Comparison of ENCODE assay signal across 9 mouse cellular contexts in genomic region chr10:78457495-78458347, GRCm38 (mm10). TPM values are rescaled to one million over a fixed set of nuclear protein-coding genes. Genes with fewer than 3 reads are reported as not detected.
A peak's percentile ranks its signal among the peaks of the same experiment; 100 is the strongest.
DNase-seq lines count a peak whose midpoint lies in the region; ATAC-seq and TF ChIP-seq lines count a peak whose summit lies in the region.
"Had no signal": no experiment of that assay in that cellular context is flagged by ENCODE, and none has a peak within 500 bp of the region (broad histone marks: within the 10 kb centered on the region; RNA-seq: fewer than 3 reads in every experiment).

No protein-coding gene starts in this region.

- no peak overlapping the region for H3K9ac ChIP-seq in hindbrain, embryonic 16.5 days (ENCODE audit: low read depth, low read length)
- H3K9ac ChIP-seq in midbrain, embryonic 15.5 days = no peak overlapping the region

- peak; percentile 43 for DNase-seq in embryo, embryonic 11 days
- DNase-seq in embryo, embryonic 10.5 days (ENCODE audit: low spot score) = no peak
- peak; percentile 40 for DNase-seq in adrenal gland, postnatal 25 days
- DNase-seq in gastrocnemius, adult 2 months = peak; percentile 83
- DNase-seq in liver = peak; percentile 71
- DNase-seq in thymus, postnatal 14 days = peak; percentile 93

- WGBS in hindbrain, embryonic 16.5 days = 30% methylated on average over 10 of the region's 10 CpGs
- 25% methylated on average over 10 of the region's 10 CpGs for WGBS in midbrain, embryonic 15.5 days

- H3K4me3 ChIP-seq in gastrocnemius, adult 2 months = peak overlapping the region; percentile 32
- H3K4me3 ChIP-seq in hindbrain, embryonic 16.5 days (ENCODE audit: low read length) = no peak overlapping the region
- no peak overlapping the region for H3K4me3 ChIP-seq in midbrain, embryonic 15.5 days

- no peak overlapping the region for H3K4me2 ChIP-seq in hindbrain, embryonic 16.5 days (ENCODE audit: low read length)
- H3K4me2 ChIP-seq in midbrain, embryonic 15.5 days = no peak overlapping the region

- no peaks in the 10 kb centered on the region for H3K9me3 ChIP-seq in hindbrain, embryonic 16.5 days (ENCODE audit: control insufficient read depth, low read length)
- H3K9me3 ChIP-seq in midbrain, embryonic 15.5 days = no peaks in the 10 kb centered on the region

- peak overlapping the region; percentile 83 for H3K27ac ChIP-seq in gastrocnemius, adult 2 months
- peak overlapping the region; percentile 0; the same call in 1 of the 2 replicates for H3K27ac ChIP-seq in hindbrain, embryonic 16.5 days (ENCODE audit: low read depth, low read length)
- peak overlapping the region; percentile 75 for H3K27ac ChIP-seq in midbrain, embryonic 15.5 days

- no peak for TF ChIP-seq CTCF in gastrocnemius, adult 2 months (IDR thresholded peaks at IDR 0.05)

- H3K27me3 ChIP-seq in hindbrain, embryonic 16.5 days (replicated peaks; ENCODE audit: control insufficient read depth, insufficient read depth, low read length) = no peaks in the 10 kb centered on the region
- no peaks in the 10 kb centered on the region for H3K27me3 ChIP-seq in midbrain, embryonic 15.5 days (replicated peaks)

- H3K36me3 ChIP-seq in hindbrain, embryonic 16.5 days (ENCODE audit: control insufficient read depth, insufficient read depth, low read length) = no peaks in the 10 kb centered on the region
- H3K36me3 ChIP-seq in midbrain, embryonic 15.5 days (replicated peaks) = no peaks in the 10 kb centered on the region

- H3K4me1 ChIP-seq in hindbrain, embryonic 16.5 days (ENCODE audit: control insufficient read depth, insufficient read depth, low read depth, low read length) = peaks cover 20% of the 10 kb centered on the region
- H3K4me1 ChIP-seq in midbrain, embryonic 15.5 days = peaks cover 22% of the 10 kb centered on the region

- peak; percentile 41 for ATAC-seq in hindbrain, embryonic 16.5 days
- ATAC-seq in midbrain, embryonic 15.5 days (replicated peaks) = peak; percentile 41

- intact Hi-C loops in gastrocnemius, adult 2 months (cut with DNase I) = no loop called here

RNA-seq across cellular contexts. Expression of gene Pdxk, which starts 7.1 kb away (rescaled TPM):
- 23.2 and 24.1 TPM in 2 replicates for total RNA-seq in adrenal gland, postnatal 25 days (2021)
- 10 to 100 TPM in 1 of 2 experiments, 1 to 10 TPM in 1; 5.1 to 10.4 TPM for total RNA-seq in gastrocnemius, adult 2 months (2021)
- polyA plus RNA-seq in hindbrain, embryonic 16.5 days (2015; fragmentation: Nextera tagmentation; extraction: Ambion mirVana) = 52.5 and 59.5 TPM in 2 replicates
- polyA plus RNA-seq in midbrain, embryonic 15.5 days (2015; fragmentation: Nextera tagmentation; extraction: Ambion mirVana) = 48.9 and 52.3 TPM in 2 replicates

RNA-seq across cellular contexts. Expression of gene Cstb, which starts 32.3 kb away (rescaled TPM):
- 257 and 265 TPM in 2 replicates for total RNA-seq in adrenal gland, postnatal 25 days (2021)
- total RNA-seq in gastrocnemius, adult 2 months (2021) = 10 to 100 TPM; 11.9 to 15.3 TPM
- 86.1 and 102 TPM in 2 replicates for polyA plus RNA-seq in hindbrain, embryonic 16.5 days (2015; fragmentation: Nextera tagmentation; extraction: Ambion mirVana)
- 83.9 and 92.7 TPM in 2 replicates for polyA plus RNA-seq in midbrain, embryonic 15.5 days (2015; fragmentation: Nextera tagmentation; extraction: Ambion mirVana)

RNA-seq across cellular contexts. Expression of gene Rrp1, which starts 44.9 kb away (rescaled TPM):
- 228 and 255 TPM in 2 replicates for total RNA-seq in adrenal gland, postnatal 25 days (2021)
- total RNA-seq in gastrocnemius, adult 2 months (2021) = 10 to 100 TPM; 63.5 to 66.4 TPM
- 422 and 440 TPM in 2 replicates for polyA plus RNA-seq in hindbrain, embryonic 16.5 days (2015; fragmentation: Nextera tagmentation; extraction: Ambion mirVana)
- polyA plus RNA-seq in midbrain, embryonic 15.5 days (2015; fragmentation: Nextera tagmentation; extraction: Ambion mirVana) = 419 and 432 TPM in 2 replicates

RNA-seq across cellular contexts. Expression of gene Olfr1358, which starts 59.5 kb away (rescaled TPM):
- not detected in 2 replicates for total RNA-seq in adrenal gland, postnatal 25 days (2021)
- not detected for total RNA-seq in gastrocnemius, adult 2 months (2021)
- polyA plus RNA-seq in hindbrain, embryonic 16.5 days (2015; fragmentation: Nextera tagmentation; extraction: Ambion mirVana) = not detected in 2 replicates
- not detected in 2 replicates for polyA plus RNA-seq in midbrain, embryonic 15.5 days (2015; fragmentation: Nextera tagmentation; extraction: Ambion mirVana)
- total RNA-seq: left cerebral cortex, adult 8-10 months had no signal

Comparison
In these comparisons a context has a peak if more than half of its experiments do, and no peak if none do; other contexts are left out.
1. H3K27ac ChIP-seq: peak in every context shown above with its lines; median percentile 83 in gastrocnemius, adult 2 months; 75 in midbrain, embryonic 15.5 days; 0 in hindbrain, embryonic 16.5 days.
2. RNA of gene Cstb, which starts 32.3 kb away (total RNA-seq): 257 to 265 TPM in adrenal gland, postnatal 25 days; 11.9 to 15.3 TPM in gastrocnemius, adult 2 months; every median in the first group is over 10 times any median in the second.